Mouse (Mus musculus): ENCODE measurements at regions not wholly inside any gene's neighbourhood (a gene's known extent, or its start where the extent isn't known, plus 50 kb on each side); places are given as distances from the start of the nearest gene placed in this dataset.

DNA sequence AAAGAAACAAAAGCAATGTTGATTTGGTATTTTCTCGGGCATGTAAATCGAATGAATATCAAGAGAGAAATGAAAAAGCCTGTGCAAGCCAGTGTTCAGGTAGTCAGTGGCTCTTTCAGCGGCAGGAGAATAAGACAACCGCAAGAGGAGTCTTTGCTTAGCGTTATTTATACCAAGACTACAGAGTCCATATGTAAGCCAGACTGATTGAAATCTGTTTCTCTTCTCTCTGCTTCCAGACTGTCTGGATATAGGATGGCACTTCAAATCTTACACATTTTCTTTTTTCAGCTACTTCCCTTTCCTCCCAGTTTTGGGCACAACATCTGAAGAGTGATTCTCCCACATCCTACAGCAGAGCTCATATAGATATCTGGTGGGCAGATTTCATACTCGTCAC, 105.9 kb upstream of the Tmco5 start:
- Histone ChIP-seq H3K27me3 (ENCODE audit: insufficient read depth, low read length) (no peaks in the 10 kb centered on the region), H3K36me3 (ENCODE audit: insufficient read depth, low read length) (no peaks in the 10 kb centered on the region), H3K9me3 (ENCODE audit: low read length) (no peaks in the 10 kb centered on the region), H3K4me1 (replicated peaks; ENCODE audit: low read depth, low read length) (no peaks in the 10 kb centered on the region), H3K4me3 (replicated peaks; ENCODE audit: low read length) (no peak overlapping the region)
- TF ChIP-seq POU5F1 (IDR thresholded peaks at IDR 0.05; ENCODE audit: borderline replicate concordance, low read length) (no peak), NANOG (IDR thresholded peaks at IDR 0.05; ENCODE audit: borderline replicate concordance, low read length) (no peak), CTCF (conservative IDR thresholded peaks at IDR 0.05; ENCODE audit: low read length) (no peak)

DNA sequence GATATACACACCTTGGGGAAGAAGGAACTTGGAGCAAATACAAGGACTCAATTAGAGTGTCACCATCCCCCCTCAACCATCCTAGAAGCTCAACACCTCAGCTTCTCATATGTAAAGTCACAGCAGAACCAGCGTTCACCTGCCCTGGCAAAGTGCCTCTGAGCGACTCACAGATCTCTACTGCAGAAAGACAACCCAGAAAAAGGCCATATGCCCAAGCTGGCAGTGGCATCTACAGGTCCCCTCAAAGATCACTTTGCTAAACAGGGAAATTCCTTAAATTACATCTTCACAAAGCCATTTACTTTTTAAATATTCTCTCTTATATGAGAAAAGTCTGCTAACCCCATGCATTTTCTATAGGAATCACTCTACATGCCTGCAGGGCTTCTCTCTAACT, 78.3 kb upstream of the Tmco5 start:
- Histone ChIP-seq H3K4me3 (replicated peaks; ENCODE audit: low read length) (no peak overlapping the region), H3K9me3 (ENCODE audit: low read length) (no peaks in the 10 kb centered on the region), H3K27me3 (ENCODE audit: insufficient read depth, low read length) (no peaks in the 10 kb centered on the region), H3K36me3 (ENCODE audit: insufficient read depth, low read length) (no peaks in the 10 kb centered on the region), H3K4me1 (replicated peaks; ENCODE audit: low read depth, low read length) (no peaks in the 10 kb centered on the region)
- no peak for TF ChIP-seq NANOG (IDR thresholded peaks at IDR 0.05; ENCODE audit: borderline replicate concordance, low read length)
- TF ChIP-seq POU5F1 (IDR thresholded peaks at IDR 0.05; ENCODE audit: borderline replicate concordance, low read length), result no peak
- no peak for TF ChIP-seq CTCF (conservative IDR thresholded peaks at IDR 0.05; ENCODE audit: low read length)

DNA sequence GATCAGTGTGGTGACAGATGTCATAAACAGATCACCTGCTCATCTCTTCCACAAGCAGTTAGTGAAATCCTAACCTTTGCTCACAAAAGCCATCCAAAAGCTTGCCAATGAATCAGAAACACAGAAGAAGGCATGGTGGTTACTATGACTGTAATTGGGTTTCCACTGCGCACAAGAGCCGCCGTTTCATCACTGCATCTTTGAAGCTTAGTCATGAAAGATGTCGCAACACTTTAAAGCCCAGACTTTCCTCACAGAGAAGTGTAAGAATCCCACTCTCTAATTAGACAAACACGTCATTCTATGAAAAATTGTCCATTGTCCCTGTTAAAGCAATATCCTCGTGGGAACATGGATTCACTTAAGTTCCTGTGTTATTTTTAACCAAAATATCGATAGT, 76.9 kb upstream of the Tmco5 start:
- TF ChIP-seq POU5F1 (IDR thresholded peaks at IDR 0.05; ENCODE audit: borderline replicate concordance, low read length), result no peak
- no peak for TF ChIP-seq CTCF (conservative IDR thresholded peaks at IDR 0.05; ENCODE audit: low read length)
- TF ChIP-seq NANOG (IDR thresholded peaks at IDR 0.05; ENCODE audit: borderline replicate concordance, low read length), result no peak
- Histone ChIP-seq H3K9me3 (ENCODE audit: low read length) (no peaks in the 10 kb centered on the region), H3K4me1 (replicated peaks; ENCODE audit: low read depth, low read length) (no peaks in the 10 kb centered on the region), H3K4me3 (replicated peaks; ENCODE audit: low read length) (no peak overlapping the region), H3K36me3 (ENCODE audit: insufficient read depth, low read length) (no peaks in the 10 kb centered on the region), H3K27me3 (ENCODE audit: insufficient read depth, low read length) (no peaks in the 10 kb centered on the region)

DNA sequence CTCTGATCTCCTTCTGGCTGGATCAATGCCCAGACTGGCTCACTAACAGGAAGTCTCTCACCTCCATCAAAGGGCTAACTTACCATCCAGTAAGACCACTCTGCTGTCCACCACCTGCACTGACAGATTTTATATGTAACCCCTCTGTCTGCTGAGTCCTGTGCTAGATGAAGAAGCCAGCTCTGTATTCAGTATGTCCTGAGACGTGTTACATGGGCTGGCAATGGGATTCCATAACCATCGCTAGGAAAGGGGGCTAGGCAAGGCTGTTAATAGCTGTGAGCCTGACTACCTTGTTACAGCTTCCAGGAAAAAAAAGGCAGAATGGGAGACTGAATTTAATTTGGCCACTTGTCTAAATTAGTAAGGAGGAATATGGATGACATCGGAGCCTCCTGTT, 71.3 kb upstream of the Tmco5 start:
- no peak overlapping the region for H3K4me3 ChIP-seq (replicated peaks; ENCODE audit: low read length)
- H3K36me3 ChIP-seq (ENCODE audit: insufficient read depth, low read length), result no peaks in the 10 kb centered on the region
- no peaks in the 10 kb centered on the region for H3K27me3 ChIP-seq (ENCODE audit: insufficient read depth, low read length)
- TF ChIP-seq NANOG (IDR thresholded peaks at IDR 0.05; ENCODE audit: borderline replicate concordance, low read length) (no peak), CTCF (conservative IDR thresholded peaks at IDR 0.05; ENCODE audit: low read length) (no peak), POU5F1 (IDR thresholded peaks at IDR 0.05; ENCODE audit: borderline replicate concordance, low read length) (no peak)
- H3K4me1 ChIP-seq (replicated peaks; ENCODE audit: low read depth, low read length), result no peaks in the 10 kb centered on the region
- H3K9me3 ChIP-seq (ENCODE audit: low read length), result no peaks in the 10 kb centered on the region

DNA sequence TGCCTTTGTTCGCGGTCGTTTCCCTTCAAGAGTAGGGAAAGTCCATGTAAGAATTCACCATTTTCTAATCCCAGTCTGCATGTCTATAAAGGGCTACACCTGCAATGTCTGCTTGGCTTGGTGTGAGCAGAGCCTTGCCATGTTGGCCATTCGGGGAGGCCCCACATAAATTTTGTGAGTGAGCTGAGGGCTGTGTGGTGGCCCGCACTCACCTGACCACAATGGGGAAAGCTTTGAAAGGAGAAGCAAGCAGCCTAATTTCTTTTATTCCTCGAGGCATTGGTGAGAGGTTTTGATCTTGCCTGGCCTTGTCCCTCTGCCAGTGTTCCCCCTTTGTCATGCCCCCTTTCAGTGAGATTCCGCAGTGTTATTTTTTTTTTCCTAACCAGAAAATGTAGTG, 70.9 kb upstream of the Tmco5 start:
- Histone ChIP-seq H3K36me3 (ENCODE audit: insufficient read depth, low read length) (no peaks in the 10 kb centered on the region), H3K4me3 (replicated peaks; ENCODE audit: low read length) (no peak overlapping the region), H3K27me3 (ENCODE audit: insufficient read depth, low read length) (no peaks in the 10 kb centered on the region), H3K9me3 (ENCODE audit: low read length) (no peaks in the 10 kb centered on the region), H3K4me1 (replicated peaks; ENCODE audit: low read depth, low read length) (no peaks in the 10 kb centered on the region)
- TF ChIP-seq POU5F1 (IDR thresholded peaks at IDR 0.05; ENCODE audit: borderline replicate concordance, low read length), result no peak
- TF ChIP-seq NANOG (IDR thresholded peaks at IDR 0.05; ENCODE audit: borderline replicate concordance, low read length), result no peak
- TF ChIP-seq CTCF (conservative IDR thresholded peaks at IDR 0.05; ENCODE audit: low read length), result no peak

DNA sequence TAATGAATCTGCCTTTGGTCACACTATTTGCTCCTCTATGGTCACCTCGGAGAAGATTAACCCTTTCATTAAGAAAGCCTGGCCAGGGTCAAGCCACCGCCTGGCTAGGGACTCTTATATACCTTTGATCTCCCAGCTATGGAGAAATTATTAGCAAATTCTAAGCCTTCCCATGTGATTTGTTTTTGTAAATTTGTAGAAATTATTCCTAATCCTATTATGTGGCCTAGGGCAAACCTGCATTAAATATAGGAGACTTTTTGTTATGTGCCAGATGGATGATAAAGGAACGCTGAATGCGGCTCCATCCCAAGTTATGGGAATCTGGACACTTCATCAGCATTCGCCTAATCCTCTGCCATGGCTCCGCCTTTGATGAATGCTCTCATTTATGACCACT, 70.4 kb upstream of the Tmco5 start:
- Histone ChIP-seq H3K27me3 (ENCODE audit: insufficient read depth, low read length) (no peaks in the 10 kb centered on the region), H3K4me1 (replicated peaks; ENCODE audit: low read depth, low read length) (no peaks in the 10 kb centered on the region), H3K36me3 (ENCODE audit: insufficient read depth, low read length) (no peaks in the 10 kb centered on the region), H3K4me3 (replicated peaks; ENCODE audit: low read length) (no peak overlapping the region), H3K9me3 (ENCODE audit: low read length) (no peaks in the 10 kb centered on the region)
- TF ChIP-seq CTCF (conservative IDR thresholded peaks at IDR 0.05; ENCODE audit: low read length) (no peak), POU5F1 (IDR thresholded peaks at IDR 0.05; ENCODE audit: borderline replicate concordance, low read length) (no peak), NANOG (IDR thresholded peaks at IDR 0.05; ENCODE audit: borderline replicate concordance, low read length) (no peak)

DNA sequence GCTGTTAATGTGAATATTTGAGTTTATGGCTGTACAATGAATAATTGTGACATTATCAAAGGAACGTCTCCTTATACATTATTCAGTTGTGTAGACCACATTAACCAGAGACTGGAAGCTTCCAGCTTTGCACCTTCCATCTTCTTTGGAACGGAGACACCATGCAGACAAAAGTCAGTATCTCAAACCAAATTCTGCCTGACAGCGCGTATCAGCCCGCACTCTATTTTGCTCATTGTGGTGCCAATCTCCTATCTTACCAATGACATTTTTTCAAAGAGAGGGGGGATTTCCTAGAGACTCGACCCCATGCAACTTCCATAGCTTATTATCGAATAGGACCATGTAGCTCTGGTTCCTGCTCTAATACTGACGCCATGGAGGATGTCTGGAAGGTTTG, 69.9 kb upstream of the Tmco5 start:
- TF ChIP-seq NANOG (IDR thresholded peaks at IDR 0.05; ENCODE audit: borderline replicate concordance, low read length), result no peak
- TF ChIP-seq CTCF (conservative IDR thresholded peaks at IDR 0.05; ENCODE audit: low read length), result no peak
- TF ChIP-seq POU5F1 (IDR thresholded peaks at IDR 0.05; ENCODE audit: borderline replicate concordance, low read length), result no peak
- no peaks in the 10 kb centered on the region for H3K4me1 ChIP-seq (replicated peaks; ENCODE audit: low read depth, low read length)
- no peaks in the 10 kb centered on the region for H3K27me3 ChIP-seq (ENCODE audit: insufficient read depth, low read length)

DNA sequence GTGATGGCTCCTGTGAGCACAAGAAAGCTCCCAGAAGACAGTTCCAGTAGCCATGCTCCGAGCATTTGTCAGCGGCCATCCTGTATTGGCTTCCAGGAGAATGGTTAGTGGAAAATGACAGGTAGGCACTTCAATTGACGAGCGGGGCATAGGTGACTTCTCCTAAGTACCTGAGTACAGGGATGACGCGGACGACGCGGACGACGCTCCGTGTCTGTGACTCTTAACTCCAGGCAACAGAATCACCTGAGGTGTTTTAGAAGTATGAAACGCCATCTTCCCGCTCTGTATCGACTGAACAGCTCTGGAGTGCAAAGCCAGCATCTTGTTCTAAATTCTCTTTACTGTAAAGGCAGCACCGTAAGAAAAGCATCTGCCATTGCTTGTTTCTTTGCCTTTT, 68.4 kb upstream of the Tmco5 start:
- TF ChIP-seq POU5F1 (IDR thresholded peaks at IDR 0.05; ENCODE audit: borderline replicate concordance, low read length) (no peak), NANOG (IDR thresholded peaks at IDR 0.05; ENCODE audit: borderline replicate concordance, low read length) (no peak), CTCF (conservative IDR thresholded peaks at IDR 0.05; ENCODE audit: low read length) (no peak)
- Histone ChIP-seq H3K27me3 (ENCODE audit: insufficient read depth, low read length) (no peaks in the 10 kb centered on the region), H3K36me3 (ENCODE audit: insufficient read depth, low read length) (no peaks in the 10 kb centered on the region), H3K9me3 (ENCODE audit: low read length) (no peaks in the 10 kb centered on the region), H3K4me1 (replicated peaks; ENCODE audit: low read depth, low read length) (no peaks in the 10 kb centered on the region), H3K4me3 (replicated peaks; ENCODE audit: low read length) (no peak overlapping the region)

More for the DNA sequence above, 69.9 kb upstream of the Tmco5 start:
- Histone ChIP-seq H3K9me3 (ENCODE audit: low read length) (no peaks in the 10 kb centered on the region), H3K4me3 (replicated peaks; ENCODE audit: low read length) (no peak overlapping the region), H3K36me3 (ENCODE audit: insufficient read depth, low read length) (no peaks in the 10 kb centered on the region)

DNA sequence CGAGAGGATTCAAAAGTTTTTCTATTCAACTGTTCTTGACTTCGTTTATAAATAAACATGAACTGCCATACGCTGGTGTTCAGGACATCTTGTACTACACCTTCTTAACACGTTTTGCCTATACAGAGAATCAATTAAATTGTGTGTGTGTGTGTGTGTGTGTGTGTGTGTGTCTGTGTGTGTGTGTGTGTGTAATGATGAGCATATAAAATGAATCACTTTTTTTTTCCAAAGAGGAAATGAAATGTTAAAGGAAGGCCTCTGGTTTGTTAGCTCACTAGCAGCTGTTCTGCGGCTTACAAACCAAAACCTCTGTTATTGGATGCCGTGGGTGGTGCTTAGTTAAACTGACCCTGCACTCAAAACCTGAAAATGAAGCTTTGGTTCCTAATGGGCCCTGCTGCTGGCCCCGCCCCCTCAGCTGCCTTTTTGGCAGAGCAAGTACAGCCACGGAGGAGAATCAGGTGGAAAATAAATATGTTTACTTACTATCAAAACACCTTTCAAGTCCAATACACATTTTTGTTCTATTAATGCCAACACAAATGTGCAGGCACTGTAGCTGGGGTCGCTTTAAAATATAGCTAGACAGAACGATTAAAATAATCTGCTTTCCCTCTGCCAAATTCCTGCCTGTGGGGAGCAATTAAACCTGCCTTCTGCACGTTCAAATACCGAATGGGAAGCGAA, 65.5 kb upstream of the Tmco5 start:
- H3K27me3 ChIP-seq (ENCODE audit: insufficient read depth, low read length), result no peaks in the 10 kb centered on the region
- H3K4me3 ChIP-seq (replicated peaks; ENCODE audit: low read length), result no peak overlapping the region
- no peaks in the 10 kb centered on the region for H3K36me3 ChIP-seq (ENCODE audit: insufficient read depth, low read length)
- no peaks in the 10 kb centered on the region for H3K9me3 ChIP-seq (ENCODE audit: low read length)
- no peaks in the 10 kb centered on the region for H3K4me1 ChIP-seq (replicated peaks; ENCODE audit: low read depth, low read length)
- no peak for TF ChIP-seq CTCF (conservative IDR thresholded peaks at IDR 0.05; ENCODE audit: low read length)
- no peak for TF ChIP-seq POU5F1 (IDR thresholded peaks at IDR 0.05; ENCODE audit: borderline replicate concordance, low read length)
- no peak for TF ChIP-seq NANOG (IDR thresholded peaks at IDR 0.05; ENCODE audit: borderline replicate concordance, low read length)
